Mouse (Mus musculus) layer of hippocampus, postnatal 36 days (tissue): ENCODE results near the gene Tspan17. TPM values are rescaled to one million over a fixed set of nuclear protein-coding genes. Genes with fewer than 3 reads are reported as not detected.

ENCODE experiments used
- DNase-seq, 2 experiments: peaks; one replicate each; pipeline ENCODE4 v3.0.0; 2022
- total RNA-seq, 2 experiments: library from RNA; stranded (reverse); gene quantifications; 2 replicates each; pipeline ENCODE4 v1.2.3; 2021

The Tspan17 gene
- total RNA-seq, 2 experiments from 2014 or later, result 83.4 to 109 TPM

DNA sequence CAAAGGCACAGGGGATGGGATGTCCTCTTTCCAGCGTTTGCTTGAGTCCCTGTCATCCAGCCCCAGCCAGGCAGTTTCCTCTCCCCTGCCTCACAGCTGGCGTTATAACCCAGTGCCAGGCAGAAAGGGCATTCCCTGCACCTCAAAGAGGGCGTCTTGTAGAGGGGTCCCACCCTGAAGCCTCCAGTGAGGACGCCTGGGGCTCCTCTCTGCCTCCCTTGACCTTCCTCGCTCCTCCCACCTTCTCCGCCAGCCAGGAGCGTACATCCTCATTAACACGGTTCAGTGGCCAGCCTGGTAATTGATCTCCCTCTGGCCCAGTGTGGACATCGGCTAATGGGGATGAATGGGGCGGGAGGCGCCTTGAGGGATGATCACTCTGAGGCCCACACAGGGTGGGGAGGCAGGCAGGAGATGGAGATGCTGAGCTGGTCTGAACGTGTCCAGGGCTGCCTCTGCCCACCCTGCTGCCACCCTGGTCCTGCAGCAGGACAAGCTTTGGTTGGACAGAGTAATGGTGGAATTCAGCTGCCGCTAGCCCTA is 17.3 kb downstream of the Tspan17 start:
- DNase-seq, result no peak

DNA sequence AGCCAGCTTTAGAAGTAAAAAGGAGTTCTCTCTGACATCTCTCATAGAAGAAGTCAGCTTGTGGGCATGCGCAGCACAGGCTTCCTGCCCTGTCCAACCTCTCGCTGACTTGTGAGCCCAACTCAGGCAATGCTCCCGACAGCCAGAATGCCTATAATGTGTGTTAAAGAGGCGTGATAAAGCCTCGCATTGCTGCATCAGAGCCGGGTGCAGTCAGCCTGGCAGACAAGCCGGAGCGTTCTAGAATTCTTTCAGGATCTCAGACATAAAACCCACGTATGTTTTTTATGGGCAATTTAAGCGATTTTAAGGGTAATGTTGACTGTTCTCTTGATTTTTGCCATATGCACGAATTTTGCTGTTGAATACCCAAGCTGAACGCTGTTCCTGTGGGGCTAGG is 18.9 kb downstream of the Tspan17 start:
- DNase-seq, result no peak

DNA sequence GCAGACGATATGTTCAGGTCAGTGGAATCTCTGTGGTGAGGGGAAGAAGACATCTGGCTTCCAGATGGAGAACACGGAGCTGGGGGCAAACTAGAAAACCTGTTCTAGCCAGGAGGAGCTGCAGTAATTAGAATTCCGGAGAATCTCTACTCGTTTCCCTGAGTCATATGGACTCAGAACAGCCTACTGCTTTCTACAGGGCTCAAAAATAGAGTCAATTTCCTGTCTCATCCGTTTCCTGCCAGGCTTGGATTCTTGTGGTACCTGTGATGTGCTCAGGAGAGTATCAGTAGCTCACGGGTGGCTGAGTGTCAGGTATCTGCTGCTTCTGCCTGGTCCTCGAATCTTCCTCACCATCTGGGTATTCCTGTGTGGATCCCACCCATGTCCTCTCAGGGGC is 22.3 kb downstream of the Tspan17 start:
- no peak for DNase-seq

- DNase-seq, result no peak
These were observed 24.2 kb downstream of the Tspan17 start for GRCm38 (mm10) chr13:54813381-54813780.

- DNase-seq, result no peak
These were observed 29.4 kb downstream of the Tspan17 start for GRCm38 (mm10) chr13:54818399-54819254.

DNA sequence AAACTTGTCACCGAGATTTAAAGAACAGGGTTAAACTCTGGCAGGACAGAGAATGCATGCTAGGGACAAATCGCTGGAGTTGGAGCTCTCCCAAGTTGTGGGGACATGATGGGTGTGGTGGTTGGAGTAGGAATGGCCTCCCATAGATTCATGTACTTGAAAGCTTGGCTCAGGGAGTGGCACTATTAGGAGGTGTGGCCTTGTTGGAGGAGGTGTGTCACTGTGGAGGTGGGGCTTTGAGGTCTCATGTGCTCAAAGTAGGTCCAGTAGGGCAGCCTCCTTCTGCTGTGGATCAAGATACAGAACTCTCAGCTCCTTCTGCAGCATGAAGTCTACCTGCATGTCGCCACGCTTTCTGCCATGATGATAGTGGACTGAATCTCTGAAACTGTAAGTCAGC is 31.9 kb downstream of the Tspan17 start:
- no peak for DNase-seq

DNA sequence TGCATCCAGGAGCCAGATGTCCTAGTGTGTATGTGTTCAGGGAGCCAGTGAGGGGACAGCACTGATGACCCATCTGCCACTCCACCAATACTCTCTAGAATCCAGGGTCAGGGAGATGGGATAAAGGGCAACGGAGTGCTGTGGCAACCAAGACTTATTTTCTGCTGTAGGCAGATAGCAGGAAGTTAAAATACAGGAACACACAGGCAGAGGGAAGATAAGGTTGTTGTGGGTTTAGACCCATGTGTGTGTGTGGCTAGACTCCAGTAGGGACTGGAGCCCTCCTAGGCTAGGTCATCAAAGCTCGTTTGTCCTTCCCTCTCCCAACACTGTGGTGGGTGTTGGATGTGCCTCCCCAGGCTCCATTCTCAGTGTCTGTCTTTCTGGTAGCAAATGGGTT is 32.8 kb downstream of the Tspan17 start:
- DNase-seq, result no peak

DNA sequence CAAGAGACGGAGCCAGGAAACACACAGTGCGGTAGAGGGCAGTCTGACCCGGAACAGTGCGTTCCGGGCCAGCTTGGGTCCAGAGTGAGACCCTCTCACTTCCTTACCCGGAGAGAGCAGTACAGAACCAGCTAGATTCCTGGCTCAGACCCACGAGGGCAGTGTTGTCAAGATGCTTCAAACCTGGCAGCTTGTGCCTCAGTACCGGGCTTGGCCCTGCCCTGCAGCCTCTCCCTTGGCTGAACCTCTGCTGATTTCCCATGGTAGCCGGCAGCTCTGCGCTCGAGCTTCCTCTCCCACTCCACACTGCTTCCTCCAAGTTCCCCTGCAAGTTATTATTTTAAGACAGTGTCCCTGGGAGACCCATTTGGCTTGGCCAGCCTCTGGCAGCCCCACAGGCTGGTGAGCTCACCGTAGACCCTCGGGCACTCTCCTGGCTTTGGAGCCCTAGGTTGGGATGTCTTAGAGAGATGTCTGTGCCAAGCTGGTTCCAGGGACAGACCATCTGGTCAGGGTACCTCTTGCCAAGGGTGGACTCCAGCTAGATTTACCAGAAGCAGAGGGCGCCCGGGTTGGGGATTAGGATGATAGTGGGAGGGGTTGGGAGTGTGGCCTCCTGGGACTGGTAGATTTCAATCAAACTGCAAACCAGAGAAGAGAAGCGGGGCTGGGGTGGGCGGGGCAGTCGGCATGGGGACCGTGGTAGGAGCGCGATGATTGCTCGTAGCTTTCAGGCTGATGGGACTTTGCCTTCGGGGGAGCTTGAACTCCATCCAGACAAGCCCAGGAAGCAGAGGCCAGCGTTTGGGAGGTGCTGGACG is 35.1 kb downstream of the Tspan17 start:
- DNase-seq, result no peak

DNA sequence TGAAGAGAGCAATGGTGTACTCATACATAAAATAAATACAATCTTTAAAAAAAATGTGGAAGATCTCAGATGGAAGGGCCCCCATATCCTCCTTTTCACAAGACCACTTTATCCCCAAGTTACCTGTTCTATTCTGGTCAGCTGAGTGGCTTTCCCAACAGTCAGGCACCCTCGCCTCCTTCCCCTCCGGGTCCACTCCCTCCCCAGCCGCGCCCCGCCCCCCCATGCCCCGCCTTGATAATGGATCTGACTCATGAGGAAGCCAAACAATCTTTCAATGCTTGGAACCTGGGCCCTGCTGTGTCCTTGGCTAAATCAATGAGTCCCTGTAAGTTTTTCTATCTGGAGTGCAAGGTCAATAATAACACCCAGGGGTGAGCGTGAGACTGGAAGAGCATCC is 38.8 kb downstream of the Tspan17 start:
- DNase-seq, result no peak

GRCm38 (mm10) chr13:54828508-54828907 is 39.3 kb downstream of the Tspan17 start:
- no peak for DNase-seq

DNA sequence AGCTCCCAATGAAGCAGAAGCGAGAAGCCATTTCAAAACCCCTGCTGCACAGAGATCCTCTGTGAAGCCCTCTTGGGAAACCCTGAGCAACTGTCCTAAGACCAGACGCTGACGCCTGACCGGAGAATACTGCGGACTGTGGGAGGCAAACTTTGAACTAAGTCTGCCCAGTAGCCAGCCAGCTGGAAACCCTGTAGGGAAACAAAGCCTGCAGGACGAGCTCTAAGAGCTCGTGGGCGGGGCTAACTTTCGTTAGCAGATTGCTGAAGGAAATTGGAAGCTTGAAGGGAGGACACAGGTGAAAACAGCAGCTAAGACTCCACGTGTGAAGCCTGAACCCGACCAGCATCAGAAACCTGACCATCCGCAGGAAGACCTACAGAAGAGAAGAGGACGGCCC is 40.3 kb downstream of the Tspan17 start:
- DNase-seq, result no peak

GRCm38 (mm10) chr13:54836351-54837030 is 47.3 kb downstream of the Tspan17 start:
- no peak for DNase-seq

DNA sequence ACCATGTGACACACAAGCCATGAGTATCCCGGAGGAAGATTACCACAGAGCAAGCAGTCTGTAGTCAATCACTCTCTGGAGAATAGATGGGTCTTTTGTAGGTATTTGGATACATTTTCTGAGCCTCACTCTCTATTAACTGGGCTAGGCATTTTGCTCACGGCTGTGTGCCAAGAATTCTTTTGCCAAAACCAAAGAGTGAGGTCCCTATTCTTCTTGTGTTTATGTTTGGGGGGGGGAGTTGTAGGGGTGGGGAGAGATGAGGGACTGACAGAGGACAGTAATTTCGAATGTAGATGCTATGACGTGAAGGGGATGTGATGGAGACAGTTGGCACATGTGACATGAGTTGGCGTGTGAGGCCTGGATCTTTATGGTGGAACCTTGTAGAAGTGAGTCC is 47.9 kb downstream of the Tspan17 start:
- DNase-seq, result no peak

DNA sequence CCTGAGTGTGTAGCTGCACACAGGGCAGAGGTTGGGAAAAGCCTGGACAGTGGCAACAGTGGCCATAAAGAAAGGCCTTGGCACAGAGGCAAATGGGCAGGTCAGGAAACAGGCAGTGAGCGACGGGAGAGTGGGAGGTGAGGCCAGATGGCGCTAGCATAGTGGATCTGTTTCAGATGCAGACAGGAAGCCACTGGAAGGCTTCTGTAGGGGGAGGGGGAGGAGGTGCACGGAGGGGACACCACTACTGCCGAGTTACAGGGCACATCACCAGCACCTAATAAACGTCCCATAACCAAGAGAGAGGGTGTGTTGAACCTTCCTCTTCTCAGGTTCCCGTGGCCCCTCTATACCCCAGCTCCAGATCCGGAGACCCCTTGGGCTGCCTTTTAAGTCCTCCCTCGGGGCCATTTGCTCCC is 48.3 kb downstream of the Tspan17 start:
- DNase-seq, result peak; percentile 62 to 68

GRCm38 (mm10) chr13:54838540-54838939 is 49.4 kb downstream of the Tspan17 start:
- DNase-seq, result peak; percentile 23 to 29

DNA sequence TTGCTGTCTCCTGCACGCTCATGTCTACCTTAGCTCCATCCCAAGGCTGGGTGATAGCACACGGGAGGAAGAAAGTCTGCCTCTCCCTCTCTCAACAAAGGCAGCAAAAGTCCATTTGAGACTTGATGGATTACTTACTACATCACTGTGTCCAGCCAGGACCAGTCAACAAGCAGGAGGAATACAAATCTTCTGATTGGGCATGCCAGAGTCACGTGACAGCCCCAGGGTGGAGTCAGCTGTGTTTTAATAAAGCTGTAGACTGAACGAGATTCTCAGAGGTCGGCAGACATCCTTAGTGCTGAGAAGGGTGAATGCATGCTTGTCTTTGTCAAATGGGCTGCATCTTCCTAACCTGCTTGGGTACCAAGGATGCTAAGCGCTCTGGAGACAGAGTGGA is 50.0 kb downstream of the Tspan17 start:
- no peak for DNase-seq

- DNase-seq, result no peak
These were observed 55.4 kb downstream of the Tspan17 start for GRCm38 (mm10) chr13:54844579-54844978.

Other genes starting within 250 kb of the Tspan17 start
- gene 4833439L19Rik, start 223.9 kb upstream of the Tspan17 start, total RNA-seq, result 100 to 1,000 TPM; 155 to 156 TPM
- 10 to 100 TPM; 35.2 to 36.2 TPM for gene Arl10, start 214.4 kb upstream of the Tspan17 start, total RNA-seq
- gene Nop16, start 199.3 kb upstream of the Tspan17 start, total RNA-seq, result 10 to 100 TPM; 25.6 to 28.0 TPM
- gene Higd2a, start 199.2 kb upstream of the Tspan17 start, total RNA-seq, result 100 to 1,000 TPM; 169 to 175 TPM
- gene Cltb, start 178.0 kb upstream of the Tspan17 start, total RNA-seq, result 100 to 1,000 TPM; 261 to 274 TPM
- gene Faf2, start 167.6 kb upstream of the Tspan17 start, total RNA-seq, result 10 to 100 TPM; 61.3 to 61.6 TPM
- gene Rnf44, start 95.5 kb upstream of the Tspan17 start, total RNA-seq, result 100 to 1,000 TPM; 157 to 161 TPM
- gene Cdhr2, start 87.9 kb upstream of the Tspan17 start, total RNA-seq, result under 1 TPM in 1 of 2 experiments, not detected in 1; 0.22 TPM
- gene Gprin1, start 39.5 kb upstream of the Tspan17 start, total RNA-seq, result 100 to 1,000 TPM; 135 to 142 TPM
- gene Sncb, start 22.8 kb upstream of the Tspan17 start, total RNA-seq, result 100 to 1,000 TPM; 602 to 611 TPM
- not detected for gene Eif4e1b, start 5.4 kb upstream of the Tspan17 start, total RNA-seq
- 100 to 1,000 TPM; 136 to 142 TPM for gene Unc5a, start 160.0 kb downstream of the Tspan17 start, total RNA-seq
- gene Hk3, start 232.0 kb downstream of the Tspan17 start, total RNA-seq, result 1 to 10 TPM; 1.3 to 2.1 TPM